Mouse (Mus musculus): ENCODE data around the gene Ankrd44. TPM values are rescaled to one million over a fixed set of nuclear protein-coding genes. Genes with fewer than 3 reads are reported as not detected.

Gene Ankrd44
- total and polyA plus RNA-seq, 3 experiments: 0.10 to 2.6 (median 1.5) TPM

- Histone ChIP-seq H3K9me3 (replicated peaks) (no peaks in the 10 kb centered on the region), H3K4me3 (ENCODE audit: low read depth, low read length) (no peak overlapping the region), H3K36me3 (replicated peaks) (no peaks in the 10 kb centered on the region), H3K27me3 (ENCODE audit: insufficient read depth, low read length) (peaks cover 5% of the 10 kb centered on the region; the same call in 1 of the 2 replicates), H3K4me1 (ENCODE audit: insufficient read depth, low read depth, low read length) (no peaks in the 10 kb centered on the region)
- DNase-seq (ENCODE audit: low spot score): no peak
- no peak for ATAC-seq (ENCODE audit: extremely low read depth, insufficient number of reproducible peaks, low FRiP score, poor library complexity, severe bottlenecking)
- no peak for TF ChIP-seq GATA2 (IDR thresholded peaks at IDR 0.05; ENCODE audit: borderline replicate concordance, low read depth, low read length)
- no peak for TF ChIP-seq POLR2AphosphoS5 (IDR thresholded peaks at IDR 0.05; ENCODE audit: insufficient replicate concordance, low read depth, low read length)
- no peak for TF ChIP-seq TAL1 (conservative IDR thresholded peaks at IDR 0.05; ENCODE audit: low read depth, low read length)
- no peak for TF ChIP-seq CTCF (IDR thresholded peaks at IDR 0.05; ENCODE audit: low read depth, low read length)
- no peak for TF ChIP-seq GATA1 (IDR thresholded peaks at IDR 0.05; ENCODE audit: borderline replicate concordance, low read length)
Measured at GRCm38 (mm10) chr1:54755690-54756365, 170.4 kb downstream of the Ankrd44 start.

GRCm38 (mm10) chr1:54749961-54750360, 176.2 kb downstream of the Ankrd44 start:
- DNase-seq (ENCODE audit: low spot score): no peak
- no peak for ATAC-seq (ENCODE audit: extremely low read depth, insufficient number of reproducible peaks, low FRiP score, poor library complexity, severe bottlenecking)
- TF ChIP-seq CTCF (IDR thresholded peaks at IDR 0.05; ENCODE audit: low read depth, low read length): no peak
- no peak for TF ChIP-seq GATA1 (IDR thresholded peaks at IDR 0.05; ENCODE audit: borderline replicate concordance, low read length)
- no peak for TF ChIP-seq GATA2 (IDR thresholded peaks at IDR 0.05; ENCODE audit: borderline replicate concordance, low read depth, low read length)
- no peak for TF ChIP-seq POLR2AphosphoS5 (IDR thresholded peaks at IDR 0.05; ENCODE audit: insufficient replicate concordance, low read depth, low read length)
- TF ChIP-seq TAL1 (conservative IDR thresholded peaks at IDR 0.05; ENCODE audit: low read depth, low read length): no peak

GRCm38 (mm10) chr1:54749516-54749915, 176.7 kb downstream of the Ankrd44 start:
- Histone ChIP-seq H3K36me3 (replicated peaks) (no peaks in the 10 kb centered on the region), H3K4me3 (ENCODE audit: low read depth, low read length) (no peak overlapping the region), H3K9me3 (replicated peaks) (no peaks in the 10 kb centered on the region), H3K27me3 (ENCODE audit: insufficient read depth, low read length) (no peaks in the 10 kb centered on the region; the same call in 1 of the 2 replicates), H3K4me1 (ENCODE audit: insufficient read depth, low read depth, low read length) (no peaks in the 10 kb centered on the region)
- DNase-seq (ENCODE audit: low spot score) (no peak), ATAC-seq (ENCODE audit: extremely low read depth, insufficient number of reproducible peaks, low FRiP score, poor library complexity, severe bottlenecking) (no peak)
- TF ChIP-seq POLR2AphosphoS5 (IDR thresholded peaks at IDR 0.05; ENCODE audit: insufficient replicate concordance, low read depth, low read length): no peak

More at GRCm38 (mm10) chr1:54749961-54750360, 176.2 kb downstream of the Ankrd44 start:
- H3K9me3 ChIP-seq (replicated peaks): no peaks in the 10 kb centered on the region
- H3K4me1 ChIP-seq (ENCODE audit: insufficient read depth, low read depth, low read length): no peaks in the 10 kb centered on the region
- no peaks in the 10 kb centered on the region; the same call in 1 of the 2 replicates for H3K27me3 ChIP-seq (ENCODE audit: insufficient read depth, low read length)
- H3K4me3 ChIP-seq (ENCODE audit: low read depth, low read length): no peak overlapping the region
- H3K36me3 ChIP-seq (replicated peaks): no peaks in the 10 kb centered on the region

- Histone ChIP-seq H3K9me3 (replicated peaks) (no peaks in the 10 kb centered on the region), H3K4me3 (ENCODE audit: low read depth, low read length) (no peak overlapping the region), H3K36me3 (replicated peaks) (no peaks in the 10 kb centered on the region), H3K4me1 (ENCODE audit: insufficient read depth, low read depth, low read length) (no peaks in the 10 kb centered on the region), H3K27me3 (ENCODE audit: insufficient read depth, low read length) (no peaks in the 10 kb centered on the region; the same call in 1 of the 2 replicates)
- DNase-seq (ENCODE audit: low spot score) (no peak), ATAC-seq (ENCODE audit: extremely low read depth, insufficient number of reproducible peaks, low FRiP score, poor library complexity, severe bottlenecking) (no peak)
- TF ChIP-seq TAL1 (conservative IDR thresholded peaks at IDR 0.05; ENCODE audit: low read depth, low read length) (no peak), GATA2 (IDR thresholded peaks at IDR 0.05; ENCODE audit: borderline replicate concordance, low read depth, low read length) (no peak), POLR2AphosphoS5 (IDR thresholded peaks at IDR 0.05; ENCODE audit: insufficient replicate concordance, low read depth, low read length) (no peak), CTCF (IDR thresholded peaks at IDR 0.05; ENCODE audit: low read depth, low read length) (no peak), GATA1 (IDR thresholded peaks at IDR 0.05; ENCODE audit: borderline replicate concordance, low read length) (no peak)
Measured at GRCm38 (mm10) chr1:54747785-54748420, 178.3 kb downstream of the Ankrd44 start.

- DNase-seq (ENCODE audit: low spot score) (no peak), ATAC-seq (ENCODE audit: extremely low read depth, insufficient number of reproducible peaks, low FRiP score, poor library complexity, severe bottlenecking) (no peak)
- H3K4me3 ChIP-seq (ENCODE audit: low read depth, low read length): no peak overlapping the region
- no peaks in the 10 kb centered on the region for H3K9me3 ChIP-seq (replicated peaks)
- H3K36me3 ChIP-seq (replicated peaks): no peaks in the 10 kb centered on the region
- TF ChIP-seq CTCF (IDR thresholded peaks at IDR 0.05; ENCODE audit: low read depth, low read length) (no peak), GATA1 (IDR thresholded peaks at IDR 0.05; ENCODE audit: borderline replicate concordance, low read length) (no peak), POLR2AphosphoS5 (IDR thresholded peaks at IDR 0.05; ENCODE audit: insufficient replicate concordance, low read depth, low read length) (no peak), GATA2 (IDR thresholded peaks at IDR 0.05; ENCODE audit: borderline replicate concordance, low read depth, low read length) (no peak), TAL1 (conservative IDR thresholded peaks at IDR 0.05; ENCODE audit: low read depth, low read length) (no peak)
- no peaks in the 10 kb centered on the region; the same call in 1 of the 2 replicates for H3K27me3 ChIP-seq (ENCODE audit: insufficient read depth, low read length)
- no peaks in the 10 kb centered on the region for H3K4me1 ChIP-seq (ENCODE audit: insufficient read depth, low read depth, low read length)
Measured at GRCm38 (mm10) chr1:54745666-54746065, 180.5 kb downstream of the Ankrd44 start.

GRCm38 (mm10) chr1:54744171-54744570, 182.0 kb downstream of the Ankrd44 start:
- no peak for DNase-seq (ENCODE audit: low spot score)
- no peaks in the 10 kb centered on the region for H3K9me3 ChIP-seq (replicated peaks)
- H3K27me3 ChIP-seq (ENCODE audit: insufficient read depth, low read length): no peaks in the 10 kb centered on the region
- no peak for ATAC-seq (ENCODE audit: extremely low read depth, insufficient number of reproducible peaks, low FRiP score, poor library complexity, severe bottlenecking)
- H3K4me1 ChIP-seq (ENCODE audit: insufficient read depth, low read depth, low read length): no peaks in the 10 kb centered on the region
- TF ChIP-seq CTCF (IDR thresholded peaks at IDR 0.05; ENCODE audit: low read depth, low read length) (no peak), GATA1 (IDR thresholded peaks at IDR 0.05; ENCODE audit: borderline replicate concordance, low read length) (no peak)
- no peak overlapping the region for H3K4me3 ChIP-seq (ENCODE audit: low read depth, low read length)
- no peaks in the 10 kb centered on the region for H3K36me3 ChIP-seq (replicated peaks)

Data from G1E (cell line).